Mouse (Mus musculus) testis, postnatal 14 days (tissue): ENCODE measurements at regions not wholly inside any gene's neighbourhood (a gene's known extent, or its start where the extent isn't known, plus 50 kb on each side); places are given as distances from the start of the nearest gene placed in this dataset.

Experiments used
- DNase-seq: peaks from one replicate; pipeline ENCODE4 v3.0.0; 2021; ENCODE audit warnings: low spot score

- DNase-seq = no peak
Observed at GRCm38 (mm10) chr10:120556116-120556515, 79.8 kb upstream of the Hmga2 start.

GRCm38 (mm10) chr10:120553097-120553453, 76.8 kb upstream of the Hmga2 start:
- peak; percentile 9 for DNase-seq

GRCm38 (mm10) chr10:120552341-120553096, 76.2 kb upstream of the Hmga2 start:
- no peak for DNase-seq

DNA sequence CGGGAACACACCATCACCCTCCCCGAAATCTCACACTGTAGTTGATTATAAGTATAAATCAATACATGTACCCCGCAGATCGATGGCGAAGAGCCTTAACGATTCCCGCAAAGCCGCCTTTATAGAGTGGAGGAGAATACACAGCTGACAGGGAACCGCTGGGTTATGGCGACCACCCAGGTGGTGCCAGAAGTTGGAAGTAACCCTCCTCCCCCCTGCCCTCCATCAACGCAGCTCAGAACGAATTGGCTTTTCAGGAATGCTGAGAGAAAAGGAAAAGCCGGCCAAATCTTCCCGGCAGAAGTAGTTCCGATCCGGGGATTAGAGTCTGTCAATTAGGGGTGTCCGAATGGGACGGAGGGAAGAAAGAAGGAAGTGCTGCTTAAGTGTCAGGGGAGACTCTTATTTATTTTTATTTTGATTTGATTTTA, 75.6 kb upstream of the Hmga2 start:
- DNase-seq = no peak

- no peak for DNase-seq
Observed at GRCm38 (mm10) chr10:120547164-120547563, 70.9 kb upstream of the Hmga2 start.

GRCm38 (mm10) chr10:120541618-120542017, 65.3 kb upstream of the Hmga2 start:
- DNase-seq = no peak

DNA sequence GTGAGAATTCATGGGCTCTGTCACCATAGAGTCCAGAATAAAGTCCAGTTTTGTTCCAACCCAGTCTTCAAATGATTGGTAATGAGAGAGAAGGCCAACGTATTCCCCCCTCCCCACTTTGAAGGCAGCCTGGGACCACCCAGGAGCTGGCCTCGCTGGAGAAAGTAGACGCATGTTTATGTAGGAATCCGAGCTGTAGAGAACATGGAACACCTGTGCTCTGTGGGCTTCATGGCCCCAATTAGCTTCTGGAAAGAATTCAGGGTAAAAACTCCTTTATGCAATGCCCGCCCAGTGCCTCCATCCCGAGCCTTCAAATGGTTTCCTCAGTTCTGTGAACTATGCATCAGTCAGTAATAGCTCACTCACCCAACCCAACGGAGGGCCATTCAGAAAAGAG, 62.3 kb upstream of the Hmga2 start:
- DNase-seq = no peak

GRCm38 (mm10) chr10:120528406-120528805, 52.1 kb upstream of the Hmga2 start:
- DNase-seq = no peak

- DNase-seq = no peak
Observed at GRCm38 (mm10) chr10:120527951-120528350, 51.7 kb upstream of the Hmga2 start.

DNA sequence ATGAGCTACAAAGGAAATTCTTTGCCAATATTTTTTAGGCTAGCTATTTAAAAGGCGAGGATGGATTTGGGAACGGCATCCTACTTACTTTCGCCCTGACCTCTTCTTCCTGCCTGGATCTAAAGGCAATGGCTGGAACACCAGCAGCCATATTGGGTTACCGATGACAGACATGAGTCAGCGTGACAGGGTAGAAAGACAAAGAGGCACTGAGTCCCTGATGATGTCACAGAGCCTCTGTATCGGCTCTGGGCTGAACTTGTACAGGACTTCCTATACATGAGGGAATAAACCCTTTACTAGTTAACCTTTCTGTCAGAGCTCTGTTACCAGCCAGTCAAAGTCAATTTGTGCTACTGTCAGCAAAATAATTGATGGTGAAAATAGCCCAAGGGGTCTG, 50.7 kb upstream of the Hmga2 start:
- DNase-seq = no peak
